Mouse (Mus musculus) T-helper 1 cell (primary cell): ENCODE data around the gene 2810006K23Rik.
"Not testable (repeated sequence)": the region's sequence is repeated elsewhere in the genome, so short reads cannot be mapped to it uniquely, and the experiment has no call there.

Experiments used
- in situ Hi-C: fragments of 300-600 bp; cut with MboI, MseI; formaldehyde crosslinking; loops from one replicate; pipeline ENCODE4 v1.15.1; 2025; ENCODE audit warnings: high pct_unique_total_duplicates

The 2810006K23Rik gene

DNA sequence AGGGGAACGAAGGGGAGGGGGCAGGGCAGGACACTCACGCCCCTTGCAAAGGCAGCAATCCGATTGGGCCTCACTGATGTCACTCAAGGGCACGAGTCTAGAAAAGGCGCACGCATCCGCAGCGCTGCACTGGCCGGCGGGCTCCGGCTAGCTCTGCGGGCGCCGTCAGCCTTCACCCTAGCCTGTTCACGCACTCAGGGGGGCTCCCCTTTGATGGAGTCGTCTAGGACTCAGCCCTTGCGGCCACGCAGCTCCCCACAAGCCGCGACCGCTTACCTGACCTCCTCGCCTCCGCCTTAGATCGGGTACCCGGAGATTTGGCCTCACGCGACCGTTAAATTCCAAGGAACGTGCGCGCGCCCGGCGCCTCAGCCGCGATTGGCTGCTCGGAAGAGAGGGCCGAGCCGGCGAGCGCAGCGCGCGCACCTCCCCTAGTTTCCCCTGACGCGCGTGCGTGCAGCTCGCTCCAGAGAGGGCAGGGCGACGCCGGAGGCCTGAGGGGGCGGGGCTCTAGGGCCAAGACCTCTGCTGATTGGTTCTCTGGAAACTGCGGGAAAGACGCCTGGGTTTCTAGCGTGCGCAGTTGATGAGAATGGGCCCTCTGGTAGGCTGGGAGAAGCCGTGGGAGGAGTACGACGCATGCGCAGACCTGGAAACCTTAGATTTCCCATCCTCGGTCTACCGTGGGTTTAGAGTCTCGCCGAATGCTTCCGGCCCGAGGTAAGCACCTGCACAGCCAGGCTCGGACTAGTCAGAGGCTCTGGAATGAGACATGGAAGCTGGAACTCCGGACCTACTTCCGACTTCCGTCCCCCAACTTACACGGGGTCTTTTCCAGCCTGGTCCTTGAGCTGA lies at the start of gene 2810006K23Rik, which contains the start of gene Mphosph9:
TSS of gene 2810006K23Rik (plus strand) at position 580 of the 855 bp plus-strand sequence.
TSS of gene Mphosph9 (minus strand) at position 463 of the 855 bp plus-strand sequence.
- in situ Hi-C loops, result loop anchor here (25.0 kb wide), 1 partner anchor 535 kb away; the partner anchor contains the start of genes Ccdc92 and Zfp664

DNA sequence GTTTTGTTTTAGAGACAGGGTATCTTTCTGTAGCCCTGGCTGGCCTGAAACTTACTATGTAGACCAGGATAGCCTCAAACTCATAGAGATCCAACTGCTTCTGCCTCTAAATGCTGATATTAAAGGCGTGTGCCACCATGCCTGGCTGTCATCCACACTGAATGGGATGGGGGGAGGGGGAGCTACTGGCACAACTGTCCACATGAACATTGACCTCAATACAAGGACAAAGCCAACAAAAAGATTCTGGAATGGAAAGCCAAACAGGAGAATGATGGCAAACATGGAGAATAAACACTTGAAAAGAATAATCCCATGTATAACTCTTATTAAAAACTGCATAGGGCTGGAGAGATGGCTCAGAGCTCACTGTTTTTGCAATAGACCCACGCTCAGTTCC lies 45.0 kb upstream of the 2810006K23Rik start:
- in situ Hi-C loops, result no loop called here

DNA sequence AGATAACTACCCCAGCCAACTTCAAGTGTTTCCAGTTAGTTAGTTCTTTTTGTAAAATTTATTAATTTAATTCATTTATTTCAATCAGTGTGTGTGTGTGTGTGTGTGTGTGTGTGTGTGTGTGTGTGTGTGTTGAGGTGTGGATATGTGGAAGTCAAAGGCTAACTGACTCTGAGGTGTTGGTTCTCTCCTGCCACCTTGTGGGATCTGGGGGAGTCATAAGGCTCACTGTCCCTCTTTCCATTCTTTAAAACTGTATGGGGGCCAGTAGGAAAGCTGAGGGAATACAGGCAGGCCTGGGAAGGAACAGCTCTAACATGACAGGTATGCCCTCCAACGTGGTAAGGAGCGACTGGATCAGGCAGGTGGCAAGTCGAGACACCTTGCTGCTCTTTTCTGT lies 43.6 kb upstream of the 2810006K23Rik start:
- in situ Hi-C loops, result no loop called here

DNA sequence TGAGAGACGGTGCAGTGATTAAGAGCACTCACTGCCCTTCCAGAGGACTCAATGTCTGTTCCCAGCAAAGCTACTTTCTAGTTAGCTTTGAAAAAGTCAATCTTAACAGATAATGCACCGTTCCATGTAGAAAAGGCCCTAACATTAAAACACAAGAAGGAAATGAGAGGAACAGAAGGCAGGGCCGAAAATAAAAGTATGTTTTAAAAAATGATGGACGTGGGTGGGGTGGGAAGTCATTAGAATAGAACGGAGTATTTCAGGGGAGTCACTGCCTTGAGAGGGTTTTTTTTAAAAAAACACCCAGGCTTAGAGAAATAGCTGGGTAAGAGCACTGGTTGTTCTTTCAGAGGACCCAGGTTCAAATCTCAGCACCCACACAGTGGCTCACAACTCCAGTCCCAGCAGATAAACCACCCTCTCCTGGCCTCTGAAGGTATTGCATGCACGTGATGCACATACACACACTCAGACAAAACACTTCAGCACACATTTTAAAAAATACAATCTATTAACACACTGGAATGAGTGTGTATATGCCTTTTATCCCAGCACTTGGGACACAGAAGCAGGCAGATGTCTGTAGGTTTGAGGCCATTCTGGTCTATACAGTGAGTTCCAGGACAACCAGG lies 40.2 kb upstream of the 2810006K23Rik start:
- in situ Hi-C loops, result no loop called here

DNA sequence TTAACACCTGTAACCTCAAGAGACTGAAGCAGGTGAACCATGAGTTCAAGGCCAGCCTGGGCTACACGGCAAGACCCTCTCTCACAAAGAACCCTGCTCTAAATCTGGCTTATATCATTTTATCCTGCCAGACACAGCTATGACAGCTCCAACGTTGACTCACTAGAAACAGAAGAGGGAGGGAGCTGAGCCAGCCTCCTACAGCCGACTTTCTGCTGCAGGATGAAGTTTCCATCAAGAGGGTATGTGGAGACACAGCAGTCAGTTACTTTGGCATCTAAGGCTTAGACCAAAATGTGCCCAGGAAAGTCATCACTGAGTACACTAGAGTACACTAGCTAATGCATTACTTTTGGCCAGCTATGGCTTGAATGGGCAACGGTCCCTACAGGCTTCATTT lies 37.7 kb upstream of the 2810006K23Rik start:
- in situ Hi-C loops, result loop anchor here (5.0 kb wide), 1 partner anchor 123 kb away; no protein-coding TSS in a partner anchor

DNA sequence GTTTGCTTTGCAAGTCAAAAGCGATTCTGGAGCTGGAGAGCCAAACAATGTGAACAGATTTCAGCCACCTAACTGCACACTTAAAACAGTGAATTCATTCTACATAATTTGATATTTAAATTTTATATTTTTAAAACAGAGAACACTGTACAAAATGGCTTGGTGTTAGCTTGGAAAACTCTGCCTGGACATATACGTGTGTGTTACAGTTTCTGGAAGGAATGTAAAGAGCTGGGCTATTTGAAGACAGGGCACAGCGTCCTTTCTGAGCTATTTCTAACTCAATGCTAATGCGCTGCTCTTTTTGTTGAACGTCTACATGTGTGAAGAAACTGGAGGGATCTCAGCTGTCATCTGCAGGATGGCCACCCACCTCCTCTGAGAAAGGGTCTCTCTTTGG lies 33.9 kb upstream of the 2810006K23Rik start:
- in situ Hi-C loops, result loop anchor here (5.0 kb wide), 1 partner anchor 127 kb away; no protein-coding TSS in a partner anchor

DNA sequence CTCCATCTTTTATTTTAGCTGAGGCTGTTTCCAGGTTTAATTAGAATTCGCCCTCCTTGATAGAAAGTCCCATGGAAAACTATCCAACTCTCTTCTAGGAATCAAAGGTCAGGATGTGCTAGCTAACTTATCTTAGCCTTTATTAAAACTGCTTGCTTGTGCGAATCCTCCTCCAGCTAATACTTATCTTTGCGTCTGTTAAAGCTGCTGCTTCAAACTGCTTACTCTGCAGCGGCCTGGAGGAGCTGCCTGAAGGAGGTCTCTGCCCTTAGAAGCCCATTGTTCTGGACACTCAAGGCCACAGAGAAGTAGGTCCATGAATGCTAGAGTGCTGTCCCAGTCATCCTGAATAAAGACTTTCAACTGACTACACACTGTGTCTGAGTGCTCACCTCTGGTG lies 31.4 kb upstream of the 2810006K23Rik start:
- in situ Hi-C loops, result no loop called here

DNA sequence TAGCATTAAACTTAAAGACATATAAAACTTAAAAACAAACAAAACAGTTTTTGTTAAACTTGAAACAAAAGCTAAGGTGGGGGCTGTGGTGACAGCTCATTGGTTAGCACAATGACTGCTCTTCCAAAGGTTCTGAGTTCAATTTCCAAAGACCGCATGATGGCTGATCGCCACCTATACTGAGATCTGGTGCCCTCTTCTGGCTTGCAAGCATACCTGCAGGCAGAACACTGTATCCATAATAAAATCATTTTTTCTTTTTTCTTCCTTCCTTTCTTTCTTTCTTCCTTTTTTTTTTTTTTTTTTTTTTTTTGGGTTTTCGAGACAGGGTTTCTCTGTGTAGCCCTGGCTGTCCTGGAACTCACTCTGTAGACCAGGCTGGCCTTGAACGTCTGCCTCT lies 28.6 kb upstream of the 2810006K23Rik start:
- in situ Hi-C loops, result not testable (repeated sequence)

DNA sequence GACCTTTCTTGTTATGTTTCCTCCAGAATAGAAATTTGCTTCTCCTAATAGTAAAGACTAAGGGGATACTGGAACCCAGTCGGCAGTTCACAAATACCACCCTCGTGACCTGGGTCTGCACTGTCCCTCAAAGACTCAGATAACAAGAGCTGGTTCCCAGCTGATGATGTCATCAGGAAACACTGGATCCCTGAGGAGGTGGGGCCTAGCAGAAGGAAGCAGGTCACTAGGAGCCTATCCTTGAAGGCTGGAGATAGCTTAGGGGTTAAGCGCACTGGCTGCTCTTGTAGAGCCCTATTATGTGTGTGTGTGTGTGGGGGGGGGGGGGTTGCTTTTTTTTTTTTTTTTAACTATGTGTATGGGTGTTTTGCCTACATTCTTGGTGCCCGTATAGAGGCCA lies 27.8 kb upstream of the 2810006K23Rik start:
- in situ Hi-C loops, result no loop called here

DNA sequence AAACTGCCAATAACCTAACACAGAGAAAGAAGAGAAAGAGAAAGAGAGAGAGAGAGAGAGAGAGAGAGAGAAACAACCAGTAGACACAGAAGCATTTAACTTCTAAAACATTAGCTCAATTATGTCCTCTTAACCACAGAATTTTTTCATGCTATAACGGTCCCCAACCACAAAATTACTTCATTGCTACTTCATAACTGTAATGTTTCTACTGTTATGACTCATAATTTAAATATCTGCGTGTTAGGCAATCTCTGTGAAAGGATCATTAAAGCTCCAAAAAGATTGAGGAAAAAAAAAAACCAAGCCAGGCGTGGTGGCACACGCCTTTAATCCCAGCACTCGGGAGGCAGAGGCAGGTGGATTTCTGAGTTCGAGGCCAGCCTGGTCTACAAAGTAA lies 25.0 kb upstream of the 2810006K23Rik start:
- in situ Hi-C loops, result not testable (repeated sequence)

DNA sequence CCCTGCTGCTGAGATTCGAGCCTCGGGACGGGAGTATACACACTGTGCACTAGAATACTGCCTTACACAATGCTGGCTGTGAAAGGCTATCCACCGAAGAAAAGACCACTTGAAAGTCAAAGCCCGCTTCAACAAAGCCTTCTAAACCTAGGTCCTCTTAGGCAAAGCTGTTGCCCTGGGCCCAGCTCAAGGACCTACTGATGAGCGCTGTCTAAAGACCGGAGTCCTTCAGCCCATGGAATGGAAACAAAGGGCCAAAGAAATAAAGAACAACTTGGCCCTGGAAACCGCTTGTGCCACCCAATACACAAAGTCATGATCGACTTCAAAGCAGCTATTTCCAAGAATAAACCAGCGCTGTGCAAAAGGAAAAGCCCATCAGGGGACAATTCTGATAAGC lies 18.7 kb upstream of the 2810006K23Rik start:
- in situ Hi-C loops, result no loop called here

DNA sequence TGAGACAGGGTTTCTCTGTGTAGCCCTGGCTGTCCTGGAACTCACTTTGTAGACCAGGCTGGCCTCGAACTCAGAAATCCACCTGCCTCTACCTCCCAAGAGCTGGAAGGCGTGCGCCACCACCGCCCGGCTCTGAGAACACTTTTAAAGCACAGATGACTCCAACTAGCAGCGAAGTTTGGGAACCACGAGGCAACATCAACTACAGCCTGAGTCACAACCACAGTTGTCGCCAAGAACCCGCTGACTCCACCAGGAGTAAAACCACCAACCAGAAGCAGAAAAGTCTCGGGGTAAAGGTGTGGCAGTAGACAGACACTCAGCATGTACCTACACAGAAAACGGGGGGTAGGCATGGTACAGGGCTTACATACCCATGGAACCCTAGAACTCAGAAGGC lies 17.8 kb upstream of the 2810006K23Rik start:
- in situ Hi-C loops, result no loop called here

DNA sequence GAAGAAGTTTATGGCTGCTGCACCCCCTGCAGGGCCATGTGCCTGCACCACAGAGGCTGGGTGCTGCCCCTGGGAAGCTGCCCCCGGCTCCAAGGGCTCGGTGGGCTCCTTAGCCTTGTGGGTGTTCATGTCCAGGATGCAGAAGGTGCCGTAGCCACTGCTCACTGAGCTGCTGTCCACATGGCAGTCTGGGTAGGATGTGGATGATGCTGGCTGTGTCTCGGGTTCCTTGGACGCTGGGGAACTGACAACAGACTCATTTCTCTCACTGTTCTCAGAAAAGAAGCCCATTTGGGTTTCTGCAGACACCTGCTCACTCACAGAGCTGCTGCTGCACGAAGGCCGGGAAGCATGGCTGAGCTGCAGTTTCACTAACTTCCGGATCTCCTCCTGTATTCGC lies 12.4 kb upstream of the 2810006K23Rik start:
- in situ Hi-C loops, result no loop called here

DNA sequence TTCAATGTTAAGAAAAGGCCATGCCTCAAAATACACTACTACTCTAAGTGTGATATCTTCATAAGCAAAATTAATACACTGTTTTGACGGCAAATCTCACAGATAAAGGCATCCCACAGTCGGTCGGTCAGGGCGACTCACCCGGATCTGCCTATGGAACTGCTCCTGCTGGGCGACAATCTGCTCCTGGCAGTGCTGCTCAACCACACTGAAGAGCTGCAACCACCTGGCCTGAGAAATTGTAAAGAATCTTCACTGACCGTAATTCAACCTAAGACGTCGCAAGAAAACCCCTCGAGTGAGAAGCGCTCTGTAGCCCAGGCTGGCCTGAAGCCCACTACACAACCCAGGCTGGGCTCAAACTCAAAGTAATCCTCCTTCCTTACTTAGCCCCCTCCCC lies 11.9 kb upstream of the 2810006K23Rik start:
- in situ Hi-C loops, result no loop called here

DNA sequence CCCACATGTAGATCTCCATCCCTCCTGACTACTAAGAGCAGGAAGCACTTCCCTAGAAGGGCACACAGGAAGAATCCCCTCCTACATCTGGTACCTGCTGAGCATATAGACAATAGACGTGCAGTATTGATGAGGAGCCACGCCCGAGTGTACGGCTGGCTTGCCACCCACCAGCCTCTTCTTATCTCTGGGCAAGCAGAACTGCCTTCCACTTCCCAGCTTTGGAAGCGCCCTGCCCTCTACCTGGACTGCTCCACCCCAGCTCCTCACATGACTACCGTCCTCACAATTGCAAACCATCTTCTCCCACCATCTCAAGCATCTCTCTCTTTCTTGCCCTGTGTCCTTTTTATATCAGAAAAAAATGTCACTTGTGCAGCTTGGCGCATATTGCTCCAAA lies 10.2 kb upstream of the 2810006K23Rik start:
- in situ Hi-C loops, result no loop called here

DNA sequence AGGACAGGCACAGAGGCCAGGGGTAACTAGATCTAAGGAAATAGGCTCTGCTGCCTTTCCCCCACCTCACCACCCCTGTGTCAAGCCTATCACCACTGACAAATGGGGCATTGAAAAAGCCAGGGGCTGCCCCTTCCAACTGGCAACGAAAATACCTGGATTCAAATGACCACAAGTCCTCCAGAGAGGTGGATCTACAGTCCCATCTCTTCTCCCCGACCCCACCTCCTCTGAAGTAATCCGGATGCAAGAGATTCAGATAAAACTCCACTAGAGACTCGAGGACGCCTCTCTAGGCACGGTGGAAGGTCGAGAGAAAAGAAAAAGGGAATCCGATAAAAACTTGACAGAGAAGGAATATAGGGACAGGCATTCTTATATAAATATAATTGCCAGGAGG lies 1.1 kb upstream of the 2810006K23Rik start:
- in situ Hi-C loops, result loop anchor here (25.0 kb wide), 1 partner anchor 535 kb away; the partner anchor contains the start of genes Ccdc92 and Zfp664

DNA sequence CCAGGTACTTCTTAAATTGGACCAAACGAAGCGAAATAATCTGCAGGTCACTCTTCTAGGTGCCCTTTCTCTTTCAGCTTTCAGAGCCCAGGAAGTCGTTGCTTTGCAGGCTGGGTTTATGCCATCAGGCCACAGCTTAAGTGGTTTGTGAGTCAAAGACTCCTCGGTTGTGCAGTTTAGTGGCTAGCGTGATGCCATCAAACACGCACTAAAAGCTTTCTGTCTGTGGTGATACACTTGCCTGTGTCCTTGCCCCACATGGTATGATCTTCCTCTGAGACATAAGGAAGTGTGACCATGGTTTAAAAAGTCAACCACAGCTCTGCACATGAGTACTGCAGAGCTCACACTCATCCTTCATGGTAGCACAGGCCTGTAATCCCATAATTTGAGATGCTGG lies 2.2 kb downstream of the 2810006K23Rik start:
- in situ Hi-C loops, result loop anchor here (25.0 kb wide), 1 partner anchor 532 kb away; the partner anchor contains the start of genes Ccdc92 and Zfp664

DNA sequence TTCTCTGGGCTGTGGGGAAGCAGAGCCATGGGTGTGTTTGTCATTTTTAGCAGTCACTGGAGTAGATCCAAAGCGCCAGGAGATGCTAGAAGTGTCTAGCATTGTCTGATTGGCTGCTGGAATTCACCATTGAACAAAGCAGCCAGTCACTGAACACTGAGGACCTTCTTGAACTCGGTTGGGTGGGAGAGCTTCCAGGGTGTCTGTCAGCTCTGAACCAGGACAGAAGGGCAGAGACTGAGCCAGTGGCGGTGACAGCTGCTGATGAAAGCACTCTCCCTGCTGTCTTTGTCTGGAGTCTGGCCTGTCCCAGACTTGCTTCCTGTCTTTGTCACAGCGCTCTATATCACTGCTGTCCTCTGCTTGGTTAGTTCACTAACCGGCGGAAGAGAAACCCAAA lies 6.5 kb downstream of the 2810006K23Rik start:
- in situ Hi-C loops, result loop anchor here (25.0 kb wide), 1 partner anchor 528 kb away; the partner anchor contains the start of genes Ccdc92 and Zfp664

DNA sequence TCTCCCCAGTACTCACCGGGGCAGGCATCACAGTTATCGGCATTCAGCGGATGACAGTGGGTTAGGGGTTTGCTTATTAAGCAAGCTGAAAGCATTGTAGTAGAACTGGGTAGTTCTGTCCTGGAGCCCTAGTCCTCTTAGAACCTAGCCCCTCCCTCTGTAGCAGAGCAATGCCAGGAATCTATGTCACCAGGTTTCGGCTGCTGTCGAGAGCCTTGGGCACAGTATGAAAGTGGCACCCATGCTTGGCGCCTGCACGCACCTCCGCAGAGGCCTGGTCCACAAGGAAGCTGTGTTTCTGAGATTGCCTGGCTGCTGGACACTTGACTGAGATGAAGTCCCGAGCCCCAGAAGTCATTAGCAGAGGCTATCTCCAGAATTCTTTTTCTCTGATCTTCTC lies 9.2 kb downstream of the 2810006K23Rik start:
- in situ Hi-C loops, result loop anchor here (25.0 kb wide), 1 partner anchor 525 kb away; the partner anchor contains the start of genes Ccdc92 and Zfp664

DNA sequence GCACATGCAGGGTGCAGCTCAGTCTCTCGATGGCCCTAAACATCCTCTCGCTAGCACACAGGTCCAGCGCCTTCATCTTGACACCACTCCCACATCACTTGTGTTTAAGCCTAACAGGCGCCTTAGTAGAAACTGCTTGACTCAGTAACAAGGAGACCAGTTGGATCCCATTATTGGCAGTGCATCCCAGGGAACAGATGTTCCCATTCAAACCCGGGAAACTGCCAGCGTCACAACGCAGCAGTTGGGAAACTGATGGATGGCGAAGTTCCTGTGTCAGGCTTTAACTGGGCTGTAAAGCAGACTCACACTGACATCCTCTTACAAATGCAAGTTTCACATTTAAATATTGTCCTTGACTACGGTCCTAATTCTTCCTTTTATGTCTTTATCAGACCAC lies 10.0 kb downstream of the 2810006K23Rik start:
- in situ Hi-C loops, result loop anchor here (25.0 kb wide), 1 partner anchor 524 kb away; the partner anchor contains the start of genes Ccdc92 and Zfp664

DNA sequence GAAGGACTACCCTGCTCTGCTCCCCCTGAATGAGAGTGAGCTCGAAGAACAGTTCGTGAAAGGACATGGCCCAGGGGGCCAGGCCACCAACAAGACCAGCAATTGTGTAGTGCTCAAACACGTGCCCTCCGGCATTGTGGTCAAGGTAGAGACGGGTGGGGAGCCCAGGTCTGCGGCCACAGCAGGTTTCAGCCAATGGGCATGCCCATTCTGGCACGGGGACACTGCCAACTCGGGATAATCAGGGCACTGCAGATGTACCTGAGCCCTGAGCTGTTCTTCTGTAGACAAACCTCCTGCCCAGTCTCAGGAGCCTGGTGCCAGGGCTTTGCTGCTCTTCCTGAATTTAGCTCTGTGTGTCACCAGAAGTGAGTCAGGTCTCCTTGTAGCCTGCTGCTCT lies 10.9 kb downstream of the 2810006K23Rik start:
- in situ Hi-C loops, result loop anchor here (25.0 kb wide), 1 partner anchor 524 kb away; the partner anchor contains the start of genes Ccdc92 and Zfp664

DNA sequence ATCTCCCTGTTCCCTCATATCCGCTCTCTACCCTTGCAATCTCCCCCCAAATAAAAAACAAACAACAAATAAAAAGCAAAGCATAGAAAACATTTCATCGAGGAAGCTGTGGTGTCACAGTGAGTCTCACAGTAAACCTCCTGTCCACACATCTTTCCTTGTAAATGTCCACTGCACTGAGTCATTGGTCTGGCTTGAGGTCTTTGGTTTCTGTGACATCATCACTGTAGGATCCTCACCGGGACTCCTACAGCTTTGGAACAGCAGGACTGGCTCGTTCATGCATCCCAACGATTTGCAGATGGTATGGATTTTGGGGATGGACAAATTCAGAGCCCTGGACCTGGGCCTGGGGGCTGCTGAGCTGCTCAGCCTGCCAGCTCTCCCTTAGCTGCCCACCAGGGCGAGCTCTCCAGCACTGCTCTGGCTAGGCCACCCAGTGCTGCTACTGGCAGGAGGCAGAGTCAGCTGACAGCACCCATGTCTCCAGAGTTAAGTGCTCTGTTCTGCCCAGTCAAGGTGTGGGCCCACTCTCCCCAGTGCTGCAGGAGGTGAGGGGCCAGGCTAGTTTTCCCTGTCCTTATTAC lies 14.0 kb downstream of the 2810006K23Rik start:
- in situ Hi-C loops, result loop anchor here (25.0 kb wide), 1 partner anchor 520 kb away; the partner anchor contains the start of genes Ccdc92 and Zfp664
